Mouse (Mus musculus) CD4-positive, CD25-positive, alpha-beta regulatory T cell, adult 2 months (primary cell): ENCODE measurements around the gene Syde2.
A peak's percentile ranks its signal among the peaks of the same experiment; 100 is the strongest.

Experiments
- DNase-seq: peaks from one replicate; pipeline ENCODE4 v3.0.0-alpha.2; 2012; ENCODE audit warnings: low read depth, low spot score

Gene Syde2

GRCm38 (mm10) chr3:145987268-145987969, at the start of gene Syde2:
TSS of gene Syde2 (plus strand) at chr3:145987870.
- DNase-seq = peak; percentile 55

- DNase-seq = no peak
These were observed 49.0 kb upstream of the Syde2 start for GRCm38 (mm10) chr3:145938405-145939349.

GRCm38 (mm10) chr3:145939402-145939801, 48.3 kb upstream of the Syde2 start:
- DNase-seq = no peak

- no peak for DNase-seq
These were observed 47.7 kb upstream of the Syde2 start for GRCm38 (mm10) chr3:145939971-145940370.

GRCm38 (mm10) chr3:145941971-145942370, 45.7 kb upstream of the Syde2 start:
- DNase-seq = peak; percentile 91

GRCm38 (mm10) chr3:145944348-145944747, 43.3 kb upstream of the Syde2 start:
- DNase-seq = no peak

- no peak for DNase-seq
These were observed 41.8 kb upstream of the Syde2 start for GRCm38 (mm10) chr3:145945904-145946303.

GRCm38 (mm10) chr3:145946654-145947053, 41.0 kb upstream of the Syde2 start:
- no peak for DNase-seq

GRCm38 (mm10) chr3:145947539-145948204, 40.0 kb upstream of the Syde2 start:
- no peak for DNase-seq

- peak; percentile 72 for DNase-seq
These were observed 37.4 kb upstream of the Syde2 start for GRCm38 (mm10) chr3:145950034-145950814.

GRCm38 (mm10) chr3:145950815-145951130, 36.9 kb upstream of the Syde2 start:
- DNase-seq = no peak

- DNase-seq = peak; percentile 45
These were observed 36.1 kb upstream of the Syde2 start for GRCm38 (mm10) chr3:145951287-145952165.

GRCm38 (mm10) chr3:145952945-145953344, 34.7 kb upstream of the Syde2 start:
- DNase-seq = no peak

- DNase-seq = no peak
These were observed 34.3 kb upstream of the Syde2 start for GRCm38 (mm10) chr3:145953411-145953810.

GRCm38 (mm10) chr3:145959824-145960223, 27.8 kb upstream of the Syde2 start:
- DNase-seq = no peak

GRCm38 (mm10) chr3:145962411-145962810, 25.3 kb upstream of the Syde2 start:
- DNase-seq = no peak

- no peak for DNase-seq
These were observed 24.3 kb upstream of the Syde2 start for GRCm38 (mm10) chr3:145963101-145964017.

GRCm38 (mm10) chr3:145964018-145964387, 23.7 kb upstream of the Syde2 start:
- no peak for DNase-seq

- no peak for DNase-seq
These were observed 23.2 kb upstream of the Syde2 start for GRCm38 (mm10) chr3:145964473-145964872.
